Mouse (Mus musculus): Measurements from ENCODE around the gene Nexmif. TPM values are rescaled to one million over a fixed set of nuclear protein-coding genes. Genes with fewer than 3 reads are reported as not detected.
"Not testable (repeated sequence)": the region's sequence is repeated elsewhere in the genome, so short reads cannot be mapped to it uniquely, and the experiment has no call there.

Nexmif gene
- not detected for polyA plus RNA-seq (2017; shearing (Covaris generic))

DNA sequence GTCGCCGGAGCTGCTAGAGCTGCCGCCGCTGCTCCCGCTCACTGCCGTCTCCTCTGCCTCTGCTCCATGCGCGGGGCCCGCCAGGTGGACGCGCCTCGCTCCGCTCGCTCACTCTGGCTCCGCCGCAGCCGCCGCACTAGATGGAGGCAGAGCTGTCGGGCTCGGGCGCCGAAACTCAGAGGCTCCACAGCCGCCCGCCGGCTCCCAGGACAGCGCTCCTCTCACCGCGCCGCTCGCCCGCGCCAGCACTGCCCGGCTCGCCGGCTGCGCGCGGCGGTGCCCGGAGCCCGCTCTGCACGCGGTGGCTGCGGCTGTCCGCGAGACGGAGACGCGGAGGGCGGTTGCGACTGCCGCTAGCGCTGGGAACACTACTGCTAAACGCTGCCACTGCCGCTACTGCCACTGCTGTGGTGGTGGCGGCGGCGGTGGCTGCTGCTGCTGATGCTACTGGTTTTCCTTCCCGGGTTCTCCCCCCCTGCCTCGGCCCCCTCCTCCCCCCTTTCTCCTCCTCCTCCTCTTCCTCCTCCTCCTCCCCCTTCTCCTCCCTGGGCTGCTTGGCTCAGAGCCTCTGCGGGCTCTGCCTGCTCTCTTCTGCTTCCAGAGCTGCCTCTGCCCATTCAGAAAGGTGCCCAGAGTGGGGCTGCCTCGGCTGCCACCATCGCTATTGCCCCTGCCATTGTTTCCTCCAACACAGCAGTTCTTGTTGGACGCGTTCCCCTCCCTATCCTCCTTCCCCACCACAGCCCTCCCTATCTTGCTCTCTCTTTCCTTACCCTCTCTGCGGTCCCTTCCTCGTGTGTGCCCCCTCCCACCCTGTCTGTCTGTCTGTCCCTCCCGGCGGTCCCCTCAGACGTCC is at the start of gene Nexmif:
Gene Nexmif, minus strand, starts transcription at position 450 of the 856 bp plus-strand sequence.
- no peak for ATAC-seq

DNA sequence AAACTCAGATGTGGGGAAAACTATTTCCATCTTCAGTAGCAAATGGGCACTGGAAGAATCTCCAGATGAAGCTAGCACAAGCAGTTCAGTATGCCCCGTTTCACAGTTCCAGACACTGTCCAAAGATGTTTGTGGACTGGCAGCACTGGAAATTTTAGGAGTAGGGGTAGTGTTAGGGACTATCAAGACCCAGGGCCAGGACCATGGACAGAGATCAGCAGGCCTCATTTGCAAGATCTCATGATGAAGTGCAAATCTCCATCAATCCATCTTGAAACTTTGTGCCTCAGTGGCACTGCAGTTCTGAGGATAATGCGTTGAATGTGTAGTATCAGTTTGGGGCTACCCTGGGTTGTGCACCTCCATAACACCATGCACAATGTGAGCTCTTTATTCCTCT is 7.7 kb upstream of the Nexmif start:
- no peak for ATAC-seq

DNA sequence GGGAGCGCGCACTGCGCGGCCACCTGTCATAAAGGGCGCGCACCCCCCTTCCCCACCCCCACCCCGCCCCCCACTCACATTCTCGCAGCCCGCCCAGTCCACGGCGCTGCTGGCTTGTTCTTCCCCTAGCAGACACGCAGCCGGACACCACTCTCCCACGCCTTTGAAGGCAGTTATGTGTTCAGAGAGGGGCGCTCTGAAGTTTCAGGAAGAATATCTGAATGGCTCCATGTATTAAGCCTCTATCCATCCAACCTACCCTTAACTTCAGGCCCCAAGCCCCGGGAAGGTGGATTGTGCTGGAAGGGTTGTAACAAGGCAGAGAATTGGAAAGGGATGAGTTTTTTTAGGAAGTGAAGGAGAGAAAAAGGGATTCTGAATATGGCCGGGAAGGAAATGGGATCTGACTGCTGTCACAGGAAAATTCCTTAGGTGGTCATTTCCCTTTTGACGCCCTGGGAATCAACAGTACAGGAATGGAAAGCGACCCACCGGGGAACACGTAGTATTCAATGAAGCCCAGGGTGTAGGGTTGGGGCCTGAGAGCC is 681 bp upstream of the Nexmif start:
- ATAC-seq: no peak

DNA sequence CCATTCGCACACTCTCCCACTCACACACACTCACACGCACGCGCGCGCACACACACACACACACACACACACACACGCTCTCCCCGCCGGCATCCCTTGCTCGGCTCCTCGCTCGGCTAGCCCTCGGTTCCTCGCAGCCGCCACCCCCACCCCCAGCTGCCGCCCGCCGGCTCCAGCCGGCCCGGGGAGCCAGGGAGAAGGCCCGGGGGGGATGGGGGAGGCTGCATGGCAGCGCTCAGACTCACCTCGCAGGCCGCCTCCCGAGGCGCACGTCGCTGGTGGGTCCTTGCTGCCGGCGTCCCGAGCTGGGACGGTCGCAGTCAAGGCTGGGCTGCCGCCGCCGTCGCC is 623 bp downstream of the Nexmif start:
- no peak for ATAC-seq

DNA sequence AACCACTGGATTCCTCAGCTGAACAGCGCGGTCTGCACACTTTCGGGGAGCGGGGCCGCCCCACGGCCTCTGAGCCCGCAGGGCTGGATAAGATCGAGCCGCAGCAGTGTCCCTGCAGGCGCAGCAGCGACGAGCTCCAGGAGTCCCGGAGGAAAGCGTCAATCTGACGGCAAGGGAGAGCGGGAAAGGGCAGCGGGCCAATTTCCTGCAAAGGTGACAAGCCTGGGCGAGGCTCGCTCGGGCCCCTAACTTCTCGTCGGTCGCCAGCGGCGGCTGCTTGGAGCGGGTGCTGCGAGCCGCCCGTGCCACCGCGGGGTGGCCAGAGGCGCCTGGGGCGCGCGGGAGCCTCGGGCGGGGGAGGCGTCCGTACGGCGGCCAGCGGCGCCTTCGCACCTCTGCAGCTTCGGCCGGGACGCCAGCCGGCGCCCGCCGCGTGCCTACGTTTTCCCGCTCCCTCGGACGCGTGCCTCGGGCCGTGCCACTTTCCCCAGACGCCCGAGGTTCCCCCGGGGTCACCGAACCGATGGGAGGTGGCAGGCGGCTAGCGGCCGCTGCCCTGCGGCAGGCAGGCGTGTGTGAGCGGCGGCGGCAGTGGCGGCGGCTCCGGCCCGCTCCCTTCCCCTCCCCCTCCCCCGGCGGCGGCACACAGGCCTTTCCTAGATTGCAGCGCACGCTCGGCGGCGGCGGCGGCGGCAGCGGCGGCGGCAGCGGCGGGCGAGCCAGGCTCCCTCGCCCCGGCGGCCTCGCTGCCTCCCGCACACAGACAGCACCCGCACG is 1.2 kb downstream of the Nexmif start:
- ATAC-seq: no peak

DNA sequence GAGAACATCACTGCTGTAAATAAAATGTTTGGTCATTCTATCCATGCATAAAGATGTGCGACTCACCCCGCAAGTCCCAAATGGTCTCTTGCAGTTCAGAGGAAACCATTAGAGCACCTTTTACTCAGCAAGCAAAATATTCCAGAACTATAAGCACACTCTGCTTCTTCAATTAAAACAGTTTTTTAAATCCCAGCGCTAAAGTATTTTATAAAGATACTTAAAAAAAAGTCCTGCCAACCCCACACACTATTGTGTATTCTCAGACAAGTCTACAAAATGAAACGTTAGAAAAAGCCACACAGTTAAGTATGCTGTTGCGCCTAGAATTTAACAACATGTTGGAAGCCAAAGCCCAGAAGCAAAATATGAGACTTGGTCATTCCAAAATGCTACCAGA is 1.9 kb downstream of the Nexmif start:
- no peak for ATAC-seq

DNA sequence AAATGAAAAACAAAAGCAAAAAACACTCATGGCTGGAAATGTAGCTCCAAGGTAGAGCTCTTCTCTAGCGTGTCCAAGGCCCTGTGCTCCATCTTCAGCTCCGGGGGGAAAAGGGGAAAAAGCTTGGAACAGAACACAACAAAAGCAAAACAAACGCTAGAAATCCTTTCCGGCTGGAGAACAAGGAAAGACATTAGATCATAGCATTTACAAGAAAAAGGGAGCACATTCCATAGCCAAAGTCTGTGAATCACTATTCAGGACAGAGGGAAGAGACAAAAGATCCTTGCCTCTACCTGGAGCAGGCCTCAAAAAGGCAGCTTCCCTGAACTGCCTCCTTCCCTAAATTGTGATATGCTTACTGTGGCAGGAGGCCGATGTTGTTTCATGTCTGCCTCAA is 4.4 kb downstream of the Nexmif start:
- ATAC-seq: no peak

- no peak for ATAC-seq
These were observed 21.7 kb downstream of the Nexmif start for GRCm38 (mm10) chrX:104179257-104179656.

GRCm38 (mm10) chrX:104150072-104150471 is 50.9 kb downstream of the Nexmif start:
- ATAC-seq: no peak

DNA sequence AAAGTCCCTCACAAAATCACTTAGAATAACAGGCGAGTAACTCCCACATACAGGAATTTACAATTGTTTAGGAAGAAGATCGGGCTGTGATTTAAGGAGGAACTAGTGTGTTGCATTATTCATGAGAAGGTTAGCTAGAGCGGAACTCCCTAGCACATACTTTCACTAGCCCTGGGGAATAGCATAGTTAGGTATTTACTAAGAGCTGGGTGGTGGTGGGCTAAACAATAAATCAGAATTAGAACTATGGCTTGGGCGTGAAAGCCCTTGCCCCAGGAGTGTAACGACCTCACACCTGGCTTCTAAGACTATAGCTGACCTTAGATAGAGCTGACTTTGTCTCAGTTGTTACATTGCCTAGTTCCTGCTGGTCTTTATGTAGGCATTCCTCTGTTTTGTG is 85.7 kb downstream of the Nexmif start:
- ATAC-seq: not testable (repeated sequence)

GRCm38 (mm10) chrX:104114596-104114995 is 86.4 kb downstream of the Nexmif start:
- no peak for ATAC-seq

DNA sequence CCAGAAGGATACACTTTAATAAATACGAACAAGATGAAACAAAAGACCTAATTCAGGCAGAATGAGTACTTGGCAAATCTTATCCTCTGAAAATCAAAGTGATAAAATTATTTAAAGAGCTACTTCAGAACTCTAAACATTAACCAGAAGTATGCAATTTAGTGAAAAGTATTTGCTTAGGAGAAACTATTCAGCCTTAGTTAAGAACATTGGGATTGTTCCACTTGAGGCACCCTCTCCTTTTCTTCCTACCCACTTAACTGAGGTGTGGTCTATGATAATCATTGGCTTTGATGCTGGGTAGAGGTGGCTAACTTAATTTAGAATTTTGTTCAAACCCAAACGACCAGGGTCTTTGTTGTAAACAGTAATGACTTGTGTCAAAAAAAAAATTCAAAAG is 146.1 kb downstream of the Nexmif start:
- no peak for ATAC-seq

- no peak for ATAC-seq
These were observed 160.7 kb downstream of the Nexmif start for GRCm38 (mm10) chrX:104040276-104040675.

GRCm38 (mm10) chrX:104033843-104034242 is 167.1 kb downstream of the Nexmif start:
- no peak for ATAC-seq

- ATAC-seq: no peak
These were observed 168.2 kb downstream of the Nexmif start for GRCm38 (mm10) chrX:104032756-104033155.

Other genes with a start within 250 kb of the Nexmif start
- 10 to 100 TPM; 27.0 to 27.8 TPM for gene Rlim, start 219.9 kb downstream of the Nexmif start, polyA plus RNA-seq (2017; shearing (Covaris generic))
- 10 to 100 TPM; 24.6 to 25.5 TPM for gene Abcb7, start 212.7 kb upstream of the Nexmif start, polyA plus RNA-seq (2017; shearing (Covaris generic))